Mouse (Mus musculus) neural tube, embryonic 11.5 days (tissue): ENCODE measurements around the gene Gm7173. TPM values are rescaled to one million over a fixed set of nuclear protein-coding genes. Genes with fewer than 3 reads are reported as not detected.
A peak's percentile ranks its signal among the peaks of the same experiment; 100 is the strongest.

ENCODE experiments used
- ATAC-seq: fragments of 200-750 bp; cut with Nextera tagmentation; 2 replicates; pipeline ENCODE4 v1.8.0; 2017; ENCODE audit warnings: moderate number of reproducible peaks, mild to moderate bottlenecking, moderate TSS enrichment, moderate library complexity; ENCODE audit not compliant: insufficient read depth, low FRiP score, low TSS enrichment
- DNase-seq: peaks from one replicate; pipeline ENCODE4 v3.0.0-alpha.2; 2015; ENCODE audit warnings: low spot score
- H3K27ac ChIP-seq: fragments of 300-500 bp; sonication (generic); 2 replicates; pipeline ENCODE4 v1.5.1; 2014; ENCODE audit warnings: low read depth, mild to moderate bottlenecking, low read length
- H3K27me3 ChIP-seq: fragments of 300-500 bp; sonication (generic); 2 replicates; pipeline ENCODE4 v1.6.1; 2014; ENCODE audit warnings: mild to moderate bottlenecking, low read length, mixed read lengths; ENCODE audit not compliant: control insufficient read depth, insufficient read depth
- H3K36me3 ChIP-seq: fragments of 300-500 bp; sonication (generic); 2 replicates; pipeline ENCODE4 v1.6.1; 2014; ENCODE audit warnings: mild to moderate bottlenecking, low read length, moderate library complexity, mixed read lengths; ENCODE audit not compliant: control insufficient read depth, insufficient read depth
- H3K4me1 ChIP-seq: fragments of 300-500 bp; sonication (generic); 2 replicates; pipeline ENCODE4 v1.6.1; 2014; ENCODE audit warnings: low read length, mixed read lengths; ENCODE audit not compliant: control insufficient read depth, insufficient read depth
- H3K4me2 ChIP-seq: fragments of 300-500 bp; sonication (generic); 2 replicates; pipeline ENCODE4 v1.6.1; 2014; ENCODE audit warnings: low read depth, mild to moderate bottlenecking, moderate library complexity
- H3K4me3 ChIP-seq: fragments of 300-500 bp; sonication (generic); 2 replicates; pipeline ENCODE4 v1.5.1; 2014; ENCODE audit warnings: low read depth, low read length
- H3K9ac ChIP-seq: fragments of 300-500 bp; sonication (generic); 2 replicates; pipeline ENCODE4 v1.6.1; 2014; ENCODE audit warnings: mild to moderate bottlenecking, low read length
- H3K9me3 ChIP-seq: fragments of 300-500 bp; sonication (generic); 2 replicates; pipeline ENCODE4 v1.6.1; 2016; ENCODE audit warnings: low read length; ENCODE audit not compliant: control insufficient read depth
- WGBS: fragments of 180-500 bp; shearing (Covaris S2); extraction: QIAGEN DNeasy Blood & Tissue Kit; methylation state at CpG from one replicate; pipeline ENCODE4 v1.1.7; 2014; 5-methylcytosine and 5-hydroxymethylcytosine counted together
- polyA plus RNA-seq: library from polyadenylated mRNA; unstranded; fragments of >200 nt; fragmentation: Nextera tagmentation; extraction: Ambion mirVana; gene quantifications from 2 replicates; pipeline ENCODE4 v1.2.1, GENCODE M21; 2014

Gm7173 gene
- polyA plus RNA-seq, result 0.15 and 0.33 TPM in 2 replicates

GRCm38 (mm10) chrX:79516977-79517645 is at the start of gene Gm7173:
Gene Gm7173 (minus strand): TSS chrX:79517285.
- Histone ChIP-seq H3K27ac (no peak within 1 kb of the TSS), H3K4me1 (no peaks in the 10 kb centered on the region), H3K27me3 (no peaks in the 10 kb centered on the region), H3K4me2 (peak within 1 kb of the TSS; percentile 41), H3K4me3 (peak within 1 kb of the TSS; percentile 31), H3K36me3 (no peaks in the 10 kb centered on the region), H3K9me3 (no peaks in the 10 kb centered on the region), H3K9ac (no peak within 1 kb of the TSS)
- 23% methylated on average over 23 of the region's 23 CpGs for WGBS
- peak; percentile 83 for ATAC-seq
- DNase-seq, result peak; percentile 50

GRCm38 (mm10) chrX:79517646-79518016 is 546 bp upstream of the Gm7173 start:
- no peak overlapping the region for H3K9ac ChIP-seq
- no peaks in the 10 kb centered on the region for H3K4me1 ChIP-seq
- H3K4me3 ChIP-seq, result peak overlapping the region; percentile 31; the same call in 1 of the 2 replicates
- 70% methylated on average over 1 of the region's 1 CpGs for WGBS
- no peak for DNase-seq
- no peaks in the 10 kb centered on the region for H3K27me3 ChIP-seq
- H3K36me3 ChIP-seq, result no peaks in the 10 kb centered on the region
- H3K27ac ChIP-seq, result no peak overlapping the region
- ATAC-seq, result no peak
- H3K4me2 ChIP-seq, result peak overlapping the region; percentile 41
- H3K9me3 ChIP-seq, result no peaks in the 10 kb centered on the region

- DNase-seq, result no peak
- no peaks in the 10 kb centered on the region for H3K36me3 ChIP-seq
- no peaks in the 10 kb centered on the region for H3K9me3 ChIP-seq
- no peak overlapping the region for H3K4me2 ChIP-seq
- no peak overlapping the region for H3K4me3 ChIP-seq
- ATAC-seq, result no peak
- H3K9ac ChIP-seq, result no peak overlapping the region
- H3K4me1 ChIP-seq, result no peaks in the 10 kb centered on the region
- no peak overlapping the region for H3K27ac ChIP-seq
- no peaks in the 10 kb centered on the region for H3K27me3 ChIP-seq
Measured at GRCm38 (mm10) chrX:79316790-79317189, 200.3 kb downstream of the Gm7173 start.

Other genes starting within 250 kb of the Gm7173 start
- 0.13 TPM in 1 of 2 replicates, not detected in the other for gene Mageb16, start 154.2 kb upstream of the Gm7173 start, polyA plus RNA-seq